Mouse (Mus musculus) C2C12 (cell line): ENCODE measurements around the gene Plac1. TPM values are rescaled to one million over a fixed set of nuclear protein-coding genes. Genes with fewer than 3 reads are reported as not detected.

Experiments used
- H3K27me3 ChIP-seq: one replicate; pipeline ENCODE4 v1.6.1; 2011; ENCODE audit not compliant: control insufficient read depth, insufficient read depth, insufficient read length
- H3K36me3 ChIP-seq: one replicate; pipeline ENCODE4 v1.6.1; 2011; ENCODE audit not compliant: control insufficient read depth, insufficient read depth
- H3K4me3 ChIP-seq: one replicate; pipeline ENCODE4 v1.5.1; 2011; ENCODE audit warnings: mild to moderate bottlenecking, control low read depth; ENCODE audit not compliant: poor library complexity, insufficient read depth, severe bottlenecking
- H3K79me2 ChIP-seq: one replicate; pipeline ENCODE4 v1.6.1; 2011; ENCODE audit not compliant: control insufficient read depth, insufficient read depth
- H3K79me3 ChIP-seq: one replicate; pipeline ENCODE4 v1.6.1; 2011; ENCODE audit warnings: low read depth, control low read depth
- H3ac ChIP-seq: one replicate; pipeline ENCODE3; 2011; ENCODE audit warnings: low read depth; ENCODE audit not compliant: control insufficient read depth, insufficient read length
- CEBPB ChIP-seq: IDR thresholded peaks from one replicate; pipeline ENCODE4 v1.6.1; 2011; ENCODE audit warnings: low read depth, mild to moderate bottlenecking, control low read depth, moderate library complexity
- CTCF ChIP-seq: IDR thresholded peaks from one replicate; pipeline ENCODE4 v1.5.1; 2011; ENCODE audit not compliant: control insufficient read depth, insufficient read depth, insufficient read length
- FOSL1 ChIP-seq: IDR thresholded peaks from one replicate; pipeline ENCODE4 v1.8.0; 2011; ENCODE audit warnings: mild to moderate bottlenecking, low read length; ENCODE audit not compliant: poor library complexity, insufficient read depth, severe bottlenecking
- MAX ChIP-seq: IDR thresholded peaks from one replicate; pipeline ENCODE4 v1.6.1; 2011; ENCODE audit warnings: mild to moderate bottlenecking, control low read depth
- MYOD1 ChIP-seq: IDR thresholded peaks from one replicate; pipeline ENCODE4 v1.6.1; 2011; ENCODE audit warnings: low read depth; ENCODE audit not compliant: control insufficient read depth, insufficient read length
- MYOG ChIP-seq: IDR thresholded peaks from one replicate; pipeline ENCODE4 v1.6.1; 2011; ENCODE audit not compliant: control insufficient read depth, insufficient read length; ENCODE audit errors: extremely low read depth
- USF1 ChIP-seq: IDR thresholded peaks from one replicate; pipeline ENCODE4 v1.6.1; 2011; ENCODE audit warnings: low read depth, mild to moderate bottlenecking, control low read depth, moderate library complexity
- polyA plus RNA-seq: library from polyadenylated mRNA; unstranded; fragments of >200 nt; fragmentation: generic; extraction: Trizol; gene quantifications from one replicate; pipeline ENCODE4 v1.2.1, GENCODE M21; 2012; ENCODE audit warnings: missing spikeins

Gene Plac1
- polyA plus RNA-seq, 1 experiment: 0.48 TPM

DNA sequence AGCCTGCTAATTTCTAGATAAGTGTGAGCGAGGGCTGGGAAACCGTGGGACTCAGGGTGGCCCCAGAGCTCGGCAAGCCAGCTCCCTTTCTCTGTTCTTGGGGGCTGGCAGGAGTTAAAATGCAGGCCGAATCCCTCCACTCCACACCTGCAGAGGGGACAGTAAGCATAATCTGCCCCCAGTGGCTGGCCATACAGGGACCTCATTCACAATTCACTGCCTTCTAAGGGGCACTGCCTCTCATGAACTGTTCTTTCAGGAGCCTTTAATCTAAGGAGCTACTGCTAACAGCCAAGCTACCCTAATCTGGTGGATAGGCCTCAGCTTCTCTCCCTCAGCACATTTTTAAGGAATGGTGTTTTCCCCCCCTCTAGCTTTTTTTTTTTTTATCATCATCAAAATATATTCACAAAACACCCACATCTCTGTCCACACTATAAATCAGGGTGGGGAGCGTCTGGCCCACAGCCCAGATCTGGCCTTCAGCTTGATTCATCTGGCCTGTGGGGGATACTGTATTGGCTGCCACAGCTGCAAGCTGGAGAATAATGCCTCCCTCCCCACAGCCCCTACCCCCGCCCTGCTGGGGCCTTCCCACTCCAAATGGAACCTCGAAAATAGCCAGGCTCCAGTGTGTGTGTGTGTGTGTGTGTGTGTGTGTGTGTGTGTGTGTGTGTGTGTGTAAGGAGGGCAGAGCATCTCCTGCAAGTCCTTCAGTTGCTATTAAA, 28.0 kb downstream of the Plac1 start:
- Histone ChIP-seq H3K36me3 (no peaks in the 10 kb centered on the region), H3ac (no peak overlapping the region), H3K27me3 (no peaks in the 10 kb centered on the region), H3K79me2 (no peaks in the 10 kb centered on the region), H3K4me3 (no peak overlapping the region), H3K79me3 (no peaks in the 10 kb centered on the region)
- TF ChIP-seq CEBPB (no peak), CTCF (no peak), MYOD1 (no peak), FOSL1 (no peak), USF1 (no peak), MYOG (no peak), MAX (no peak)

GRCm38 (mm10) chrX:53209431-53209830, 30.5 kb downstream of the Plac1 start:
- no peak for TF ChIP-seq CTCF
- TF ChIP-seq USF1: no peak
- no peak for TF ChIP-seq MYOD1
- no peak for TF ChIP-seq MYOG
- no peak for TF ChIP-seq CEBPB
- TF ChIP-seq MAX: no peak
- no peak for TF ChIP-seq FOSL1
- H3K27me3 ChIP-seq: no peaks in the 10 kb centered on the region
- no peak overlapping the region for H3K4me3 ChIP-seq
- no peak overlapping the region for H3ac ChIP-seq
- H3K79me3 ChIP-seq: no peaks in the 10 kb centered on the region
- H3K36me3 ChIP-seq: no peaks in the 10 kb centered on the region
- H3K79me2 ChIP-seq: no peaks in the 10 kb centered on the region

DNA sequence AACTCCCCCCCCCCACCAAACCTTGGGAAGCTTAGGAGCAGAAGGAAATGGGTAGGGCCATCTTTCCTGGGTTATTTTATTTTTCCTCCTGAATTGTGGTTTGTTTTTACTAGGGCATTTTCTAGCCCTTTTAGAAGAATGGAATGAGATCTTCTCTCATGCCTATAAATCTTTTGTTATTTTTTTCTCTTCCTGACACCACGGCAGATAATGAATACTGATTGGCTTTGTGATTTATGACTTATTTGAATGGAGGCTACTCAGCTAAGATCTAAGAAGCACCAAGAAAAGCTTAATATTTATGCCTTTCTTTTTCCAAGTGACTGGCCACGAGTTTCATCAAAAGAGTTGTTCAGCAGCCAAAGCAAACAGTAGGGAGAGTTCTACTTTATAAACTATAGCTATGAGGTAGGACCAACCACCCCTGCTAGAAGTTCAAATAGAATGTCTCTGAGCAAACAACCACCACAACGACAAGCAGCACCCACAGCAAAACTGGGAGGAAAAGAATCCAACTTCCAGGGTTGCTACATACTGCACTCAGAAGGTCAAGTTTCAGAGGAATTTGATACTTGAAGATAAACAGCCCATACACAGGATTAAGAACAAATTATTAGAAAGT, 35.1 kb downstream of the Plac1 start:
- Histone ChIP-seq H3K36me3 (no peaks in the 10 kb centered on the region), H3K79me2 (no peaks in the 10 kb centered on the region), H3K27me3 (no peaks in the 10 kb centered on the region), H3ac (no peak overlapping the region), H3K4me3 (no peak overlapping the region), H3K79me3 (no peaks in the 10 kb centered on the region)
- TF ChIP-seq CEBPB (peak; percentile 14), MAX (no peak), MYOG (no peak), MYOD1 (no peak), FOSL1 (no peak), USF1 (no peak)

GRCm38 (mm10) chrX:53201616-53202015, 38.3 kb downstream of the Plac1 start:
- Histone ChIP-seq H3ac (no peak overlapping the region), H3K79me2 (no peaks in the 10 kb centered on the region), H3K79me3 (no peaks in the 10 kb centered on the region), H3K4me3 (no peak overlapping the region), H3K36me3 (no peaks in the 10 kb centered on the region), H3K27me3 (no peaks in the 10 kb centered on the region)
- no peak for TF ChIP-seq USF1
- TF ChIP-seq MYOG: no peak
- TF ChIP-seq CEBPB: no peak
- TF ChIP-seq CTCF: no peak
- TF ChIP-seq MYOD1: no peak
- no peak for TF ChIP-seq FOSL1
- TF ChIP-seq MAX: no peak

DNA sequence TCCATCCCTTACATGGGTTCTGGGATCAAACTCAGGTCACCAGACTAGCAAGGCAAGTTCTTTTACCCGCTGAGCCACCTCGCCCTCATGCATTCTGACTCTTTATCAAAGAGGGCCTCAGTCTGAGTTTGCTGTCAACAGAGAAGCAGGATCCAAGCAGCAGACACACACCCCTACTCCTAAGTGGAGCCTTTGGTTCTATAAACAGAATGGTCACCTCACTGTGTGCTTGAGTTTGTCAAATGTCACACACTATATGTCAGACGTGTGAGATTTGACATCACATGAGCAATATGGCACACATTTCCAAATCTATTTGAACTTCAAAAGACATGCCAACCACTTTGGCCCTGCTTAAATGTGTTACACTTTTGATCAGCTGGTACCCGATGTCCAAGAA, 42.2 kb downstream of the Plac1 start:
- TF ChIP-seq MYOD1 (no peak), MYOG (no peak), MAX (no peak), FOSL1 (no peak), CTCF (no peak), CEBPB (no peak), USF1 (no peak)
- H3ac ChIP-seq: no peak overlapping the region
- H3K79me2 ChIP-seq: no peaks in the 10 kb centered on the region

GRCm38 (mm10) chrX:53196392-53196791, 43.5 kb downstream of the Plac1 start:
- no peak overlapping the region for H3ac ChIP-seq
- no peaks in the 10 kb centered on the region for H3K79me3 ChIP-seq
- TF ChIP-seq CTCF (no peak), MYOG (no peak), MYOD1 (no peak), USF1 (no peak)
- H3K36me3 ChIP-seq: no peaks in the 10 kb centered on the region
- H3K27me3 ChIP-seq: no peaks in the 10 kb centered on the region
- H3K4me3 ChIP-seq: no peak overlapping the region
- no peaks in the 10 kb centered on the region for H3K79me2 ChIP-seq

More for the DNA sequence above, 42.2 kb downstream of the Plac1 start:
- no peak overlapping the region for H3K4me3 ChIP-seq
- H3K79me3 ChIP-seq: no peaks in the 10 kb centered on the region
- no peaks in the 10 kb centered on the region for H3K27me3 ChIP-seq
- H3K36me3 ChIP-seq: no peaks in the 10 kb centered on the region
